In the genomic region with DNA sequence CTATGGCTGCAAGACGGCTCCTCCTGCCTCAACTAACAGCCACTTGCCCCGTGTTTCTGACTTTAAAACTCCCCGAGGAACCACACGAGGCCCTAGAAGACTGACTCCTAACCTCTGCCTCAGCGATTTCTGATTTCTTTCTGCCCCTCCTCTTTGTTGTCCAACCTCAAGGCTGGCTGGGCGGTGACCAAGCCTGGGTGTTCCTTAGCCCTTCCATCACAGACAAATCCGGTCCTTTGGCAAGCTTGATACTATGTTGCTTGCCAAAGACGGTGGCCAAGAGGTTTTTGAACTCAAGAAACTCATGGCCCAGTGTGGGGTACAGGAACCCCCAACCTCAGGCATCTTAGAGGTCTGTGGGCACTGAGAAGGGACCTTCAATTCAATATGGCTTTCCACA, we compare ENCODE assay signal across 17 mouse cellular contexts. TPM values are rescaled to one million over a fixed set of nuclear protein-coding genes. Genes with fewer than 3 reads are reported as not detected.
DNase-seq lines count a peak whose midpoint lies in the region; ATAC-seq and TF ChIP-seq lines count a peak whose summit lies in the region.
"Had no signal": no experiment of that assay in that cellular context is flagged by ENCODE, and none has a peak within 500 bp of the region (broad histone marks: within the 10 kb centered on the region; RNA-seq: fewer than 3 reads in every experiment).

No protein-coding gene starts in this region.

- peak; percentile 49 for DNase-seq in kidney, adult 11 months
- no peak for DNase-seq in layer of hippocampus, adult 2 months (ENCODE audit: low spot score in 2 of 2)
- DNase-seq in layer of hippocampus, postnatal 36 days = no peak
- no peak for DNase-seq in stomach, postnatal 0 days (ENCODE audit: low spot score)
- no peak for DNase-seq in frontal cortex, adult 2 months (ENCODE audit: extremely low spot score in 1 of 2, low spot score in 1 of 2)
- DNase-seq: adrenal gland, postnatal 25 days; heart, postnatal 10 days; lung, embryonic 14.5 days; lung, postnatal 4 days had no signal

- ATAC-seq in kidney, embryonic 14.5 days (ENCODE audit: low FRiP score, low TSS enrichment) = no peak
- no peak for ATAC-seq in stomach, embryonic 15.5 days (ENCODE audit: insufficient read depth, low FRiP score, low read depth)
- ATAC-seq in stomach, postnatal 0 days (ENCODE audit: low FRiP score, low TSS enrichment) = no peak

- TF ChIP-seq CTCF in layer of hippocampus, adult 2 months (conservative IDR thresholded peaks at IDR 0.05) = no peak
- TF ChIP-seq CTCF in stomach, postnatal 0 days (IDR thresholded peaks at IDR 0.05; ENCODE audit: low read depth) = no peak

- no peak overlapping the region for H3K4me2 ChIP-seq in kidney, embryonic 14.5 days (replicated peaks; ENCODE audit: low read depth, low read length)
- H3K4me2 ChIP-seq in stomach, embryonic 15.5 days = 0 out of 2 replicates have a peak overlapping the region, but pooled peaks have one; percentile 41
- no peak overlapping the region for H3K4me2 ChIP-seq in stomach, postnatal 0 days (replicated peaks; ENCODE audit: low read depth)

- no peaks in the 10 kb centered on the region for H3K27me3 ChIP-seq in kidney, embryonic 14.5 days (ENCODE audit: control insufficient read depth, insufficient read depth, low read length)
- H3K27me3 ChIP-seq in stomach, embryonic 15.5 days (replicated peaks) = no peaks in the 10 kb centered on the region
- no peaks in the 10 kb centered on the region for H3K27me3 ChIP-seq in stomach, postnatal 0 days (ENCODE audit: control insufficient read depth, insufficient read depth, low read length)
- H3K27me3 ChIP-seq: embryonic facial prominence, embryonic 12.5 days; intestine, embryonic 15.5 days had no signal

- H3K9me3 ChIP-seq in kidney, embryonic 14.5 days (ENCODE audit: control insufficient read depth, low read length) = no peaks in the 10 kb centered on the region
- no peaks in the 10 kb centered on the region for H3K9me3 ChIP-seq in stomach, embryonic 15.5 days
- H3K9me3 ChIP-seq in stomach, postnatal 0 days (ENCODE audit: control insufficient read depth, low read length) = no peaks in the 10 kb centered on the region
- H3K9me3 ChIP-seq: embryonic facial prominence, embryonic 12.5 days; heart, embryonic 10.5 days; hindbrain, embryonic 10.5 days; intestine, embryonic 15.5 days had no signal

- no peak for TF ChIP-seq EP300 in stomach, postnatal 0 days (optimal IDR thresholded peaks at IDR 0.05)

- no peak overlapping the region for H3K9ac ChIP-seq in kidney, embryonic 14.5 days (ENCODE audit: low read depth, low read length)
- no peak overlapping the region for H3K9ac ChIP-seq in stomach, embryonic 15.5 days
- no peak overlapping the region for H3K9ac ChIP-seq in stomach, postnatal 0 days (ENCODE audit: low read length)
- H3K9ac ChIP-seq: embryonic facial prominence, embryonic 12.5 days; intestine, embryonic 15.5 days; liver, embryonic 12.5 days had no signal

- whole genome bisulfite sequencing in kidney, embryonic 14.5 days = 70% methylated on average over 8 of the region's 8 CpGs
- 76% methylated on average over 8 of the region's 8 CpGs for WGBS in stomach, embryonic 15.5 days
- 77% methylated on average over 8 of the region's 8 CpGs for WGBS in stomach, postnatal 0 days

- peaks cover 4% of the 10 kb centered on the region for H3K4me1 ChIP-seq in kidney, embryonic 14.5 days (ENCODE audit: control insufficient read depth, insufficient read depth, low read length)
- no peaks in the 10 kb centered on the region; the same call in 1 of the 2 replicates for H3K4me1 ChIP-seq in stomach, embryonic 15.5 days
- no peaks in the 10 kb centered on the region for H3K4me1 ChIP-seq in stomach, postnatal 0 days (replicated peaks; ENCODE audit: control insufficient read depth, insufficient read depth)
- H3K4me1 ChIP-seq: embryonic facial prominence, embryonic 12.5 days had no signal

- H3K36me3 ChIP-seq in kidney, embryonic 14.5 days (ENCODE audit: control insufficient read depth, insufficient read depth, low read length) = no peaks in the 10 kb centered on the region
- no peaks in the 10 kb centered on the region for H3K36me3 ChIP-seq in stomach, embryonic 15.5 days
- no peaks in the 10 kb centered on the region for H3K36me3 ChIP-seq in stomach, postnatal 0 days (ENCODE audit: control insufficient read depth, insufficient read depth, low read length)
- H3K36me3 ChIP-seq: embryonic facial prominence, embryonic 12.5 days; heart, embryonic 10.5 days; hindbrain, embryonic 10.5 days; intestine, embryonic 15.5 days; liver, embryonic 12.5 days had no signal

- no peak overlapping the region for H3K4me3 ChIP-seq in kidney, embryonic 14.5 days (ENCODE audit: low read length)
- H3K4me3 ChIP-seq in layer of hippocampus, adult 2 months = no peak overlapping the region
- no peak overlapping the region for H3K4me3 ChIP-seq in stomach, embryonic 15.5 days (replicated peaks)
- no peak overlapping the region for H3K4me3 ChIP-seq in stomach, postnatal 0 days (ENCODE audit: low read depth, low read length)
- H3K4me3 ChIP-seq: erythroblast, embryonic 14.5 days; liver, embryonic 12.5 days had no signal

- H3K27ac ChIP-seq in kidney, embryonic 14.5 days (ENCODE audit: low read depth, low read length) = no peak overlapping the region
- H3K27ac ChIP-seq in layer of hippocampus, adult 2 months = peak overlapping the region; percentile 79; the same call in 1 of the 2 replicates
- no peak overlapping the region for H3K27ac ChIP-seq in stomach, embryonic 15.5 days
- no peak overlapping the region for H3K27ac ChIP-seq in stomach, postnatal 0 days (replicated peaks)
- H3K27ac ChIP-seq: embryonic facial prominence, embryonic 12.5 days; intestine, embryonic 15.5 days; liver, embryonic 12.5 days had no signal

RNA-seq across cellular contexts. Expression of gene Grhpr, which starts 6.9 kb away (rescaled TPM):
- 60.2 and 65.4 TPM in 2 replicates for polyA plus RNA-seq in kidney, embryonic 14.5 days (2014; fragmentation: Nextera tagmentation; extraction: Ambion mirVana)
- 10 to 100 TPM; 26.2 to 29.2 TPM for total RNA-seq in layer of hippocampus, adult 2 months (2021)
- 10 to 100 TPM; 24.5 to 27.0 TPM for total RNA-seq in layer of hippocampus, postnatal 36 days (2021)
- 79.2 and 84.2 TPM in 2 replicates for polyA plus RNA-seq in stomach, embryonic 15.5 days (2015; fragmentation: Nextera tagmentation; extraction: Ambion mirVana)
- polyA plus RNA-seq in stomach, postnatal 0 days (2015; fragmentation: Nextera tagmentation; extraction: Ambion mirVana) = 55.9 and 57.3 TPM in 2 replicates
- polyA plus RNA-seq in frontal cortex, adult 2 months (2012; rRNA removed) = 31.4 and 31.7 TPM in 2 replicates

RNA-seq across cellular contexts. Expression of gene Zbtb5, which starts 37.9 kb away (rescaled TPM):
- 14.7 and 27.2 TPM in 2 replicates for polyA plus RNA-seq in kidney, embryonic 14.5 days (2014; fragmentation: Nextera tagmentation; extraction: Ambion mirVana)
- total RNA-seq in layer of hippocampus, adult 2 months (2021) = 10 to 100 TPM in 1 of 2 experiments, 1 to 10 TPM in 1; 9.3 to 10.1 TPM
- 10 to 100 TPM in 1 of 2 experiments, 1 to 10 TPM in 1; 9.7 to 10.3 TPM for total RNA-seq in layer of hippocampus, postnatal 36 days (2021)
- polyA plus RNA-seq in stomach, embryonic 15.5 days (2015; fragmentation: Nextera tagmentation; extraction: Ambion mirVana) = 17.6 and 20.1 TPM in 2 replicates
- polyA plus RNA-seq in stomach, postnatal 0 days (2015; fragmentation: Nextera tagmentation; extraction: Ambion mirVana) = 9.0 and 9.7 TPM in 2 replicates
- 9.4 and 10.6 TPM in 2 replicates for polyA plus RNA-seq in frontal cortex, adult 2 months (2012; rRNA removed)

RNA-seq across cellular contexts. Expression of gene Polr1e, which starts 44.1 kb away (rescaled TPM):
- polyA plus RNA-seq in kidney, embryonic 14.5 days (2014; fragmentation: Nextera tagmentation; extraction: Ambion mirVana) = 52.4 and 56.2 TPM in 2 replicates
- 10 to 100 TPM; 11.3 to 12.8 TPM for total RNA-seq in layer of hippocampus, adult 2 months (2021)
- 10 to 100 TPM; 12.0 to 12.6 TPM for total RNA-seq in layer of hippocampus, postnatal 36 days (2021)
- polyA plus RNA-seq in stomach, embryonic 15.5 days (2015; fragmentation: Nextera tagmentation; extraction: Ambion mirVana) = 37.4 and 41.8 TPM in 2 replicates
- 18.3 and 19.9 TPM in 2 replicates for polyA plus RNA-seq in stomach, postnatal 0 days (2015; fragmentation: Nextera tagmentation; extraction: Ambion mirVana)
- 12.6 and 13.6 TPM in 2 replicates for polyA plus RNA-seq in frontal cortex, adult 2 months (2012; rRNA removed)
